Mouse (Mus musculus): ENCODE data around the gene Nmnat2. TPM values are rescaled to one million over a fixed set of nuclear protein-coding genes. Genes with fewer than 3 reads are reported as not detected.

Nmnat2 gene
- total and polyA plus RNA-seq, 2 experiments from 2014 or later = 70.5 to 120 TPM

GRCm38 (mm10) chr1:153097017-153097675 lies 142.4 kb downstream of the Nmnat2 start:
- TF ChIP-seq CTCF (IDR thresholded peaks at IDR 0.05; ENCODE audit: low read depth) = no peak
- Histone ChIP-seq H3K9me3 (ENCODE audit: low read length) (no peaks in the 10 kb centered on the region), H3K27ac (no peak overlapping the region), H3K4me3 (ENCODE audit: low read length) (no peak overlapping the region), H3K4me1 (ENCODE audit: insufficient read depth, low read length) (no peaks in the 10 kb centered on the region), H3K4me2 (ENCODE audit: low read depth, low read length) (no peak overlapping the region), H3K9ac (replicated peaks; ENCODE audit: low read length) (no peak overlapping the region), H3K36me3 (ENCODE audit: insufficient read depth, low read length) (no peaks in the 10 kb centered on the region), H3K27me3 (ENCODE audit: insufficient read depth, low read length) (no peaks in the 10 kb centered on the region)
- ATAC-seq = no peak
- no peak for DNase-seq (ENCODE audit: low spot score)
- WGBS = 95% methylated on average over 6 of the region's 6 CpGs

GRCm38 (mm10) chr1:153098586-153098985 lies 143.8 kb downstream of the Nmnat2 start:
- Histone ChIP-seq H3K9ac (replicated peaks; ENCODE audit: low read length) (no peak overlapping the region), H3K27ac (no peak overlapping the region), H3K27me3 (ENCODE audit: insufficient read depth, low read length) (no peaks in the 10 kb centered on the region), H3K4me2 (ENCODE audit: low read depth, low read length) (no peak overlapping the region), H3K9me3 (ENCODE audit: low read length) (no peaks in the 10 kb centered on the region), H3K36me3 (ENCODE audit: insufficient read depth, low read length) (no peaks in the 10 kb centered on the region), H3K4me3 (ENCODE audit: low read length) (no peak overlapping the region), H3K4me1 (ENCODE audit: insufficient read depth, low read length) (no peaks in the 10 kb centered on the region)
- no peak for ATAC-seq
- TF ChIP-seq CTCF (IDR thresholded peaks at IDR 0.05; ENCODE audit: low read depth) = no peak
- 44% methylated on average over 11 of the region's 11 CpGs for WGBS
- DNase-seq (ENCODE audit: low spot score) = no peak

- no peak overlapping the region for H3K27ac ChIP-seq
- H3K4me2 ChIP-seq (ENCODE audit: low read depth, low read length) = no peak overlapping the region
- H3K36me3 ChIP-seq (ENCODE audit: insufficient read depth, low read length) = no peaks in the 10 kb centered on the region
- no peak overlapping the region for H3K9ac ChIP-seq (replicated peaks; ENCODE audit: low read length)
- H3K4me3 ChIP-seq (ENCODE audit: low read length) = no peak overlapping the region
- no peaks in the 10 kb centered on the region for H3K27me3 ChIP-seq (ENCODE audit: insufficient read depth, low read length)
- DNase-seq (ENCODE audit: low spot score) = no peak
- no peaks in the 10 kb centered on the region for H3K4me1 ChIP-seq (ENCODE audit: insufficient read depth, low read length)
- 62% methylated on average over 9 of the region's 9 CpGs for WGBS
- no peak for ATAC-seq
- no peaks in the 10 kb centered on the region for H3K9me3 ChIP-seq (ENCODE audit: low read length)
- no peak for TF ChIP-seq CTCF (IDR thresholded peaks at IDR 0.05; ENCODE audit: low read depth)
Observed at GRCm38 (mm10) chr1:153100912-153101311, 146.1 kb downstream of the Nmnat2 start.

- peak; percentile 75 for TF ChIP-seq CTCF (IDR thresholded peaks at IDR 0.05; ENCODE audit: low read depth)
- ATAC-seq (0 out of 2 replicates have a peak, but pooled peaks have one; percentile 46), DNase-seq (ENCODE audit: low spot score) (peak; percentile 67)
- Histone ChIP-seq H3K27ac (no peak overlapping the region), H3K4me3 (ENCODE audit: low read length) (no peak overlapping the region), H3K9me3 (ENCODE audit: low read length) (no peaks in the 10 kb centered on the region), H3K4me1 (ENCODE audit: insufficient read depth, low read length) (no peaks in the 10 kb centered on the region), H3K9ac (replicated peaks; ENCODE audit: low read length) (no peak overlapping the region), H3K27me3 (ENCODE audit: insufficient read depth, low read length) (no peaks in the 10 kb centered on the region), H3K36me3 (ENCODE audit: insufficient read depth, low read length) (no peaks in the 10 kb centered on the region), H3K4me2 (ENCODE audit: low read depth, low read length) (no peak overlapping the region)
- WGBS = 43% methylated on average over 9 of the region's 9 CpGs
Observed at GRCm38 (mm10) chr1:153101327-153101880, 146.6 kb downstream of the Nmnat2 start.

- Histone ChIP-seq H3K9ac (replicated peaks; ENCODE audit: low read length) (no peak overlapping the region), H3K9me3 (ENCODE audit: low read length) (no peaks in the 10 kb centered on the region), H3K4me2 (ENCODE audit: low read depth, low read length) (no peak overlapping the region), H3K36me3 (ENCODE audit: insufficient read depth, low read length) (no peaks in the 10 kb centered on the region), H3K27ac (no peak overlapping the region), H3K4me3 (ENCODE audit: low read length) (no peak overlapping the region), H3K4me1 (ENCODE audit: insufficient read depth, low read length) (peaks cover 2% of the 10 kb centered on the region; the same call in 1 of the 2 replicates), H3K27me3 (ENCODE audit: insufficient read depth, low read length) (no peaks in the 10 kb centered on the region)
- TF ChIP-seq CTCF (IDR thresholded peaks at IDR 0.05; ENCODE audit: low read depth) = no peak
- DNase-seq (ENCODE audit: low spot score) (peak; percentile 36), ATAC-seq (no peak)
- 90% methylated on average over 17 of the region's 17 CpGs for WGBS
Observed at GRCm38 (mm10) chr1:153102296-153103185, 147.7 kb downstream of the Nmnat2 start.

GRCm38 (mm10) chr1:153103186-153103554 lies 148.4 kb downstream of the Nmnat2 start:
- Histone ChIP-seq H3K4me1 (ENCODE audit: insufficient read depth, low read length) (peaks cover 4% of the 10 kb centered on the region; the same call in 1 of the 2 replicates), H3K9ac (replicated peaks; ENCODE audit: low read length) (no peak overlapping the region), H3K9me3 (ENCODE audit: low read length) (no peaks in the 10 kb centered on the region), H3K4me3 (ENCODE audit: low read length) (no peak overlapping the region), H3K27me3 (ENCODE audit: insufficient read depth, low read length) (no peaks in the 10 kb centered on the region), H3K27ac (no peak overlapping the region), H3K4me2 (ENCODE audit: low read depth, low read length) (no peak overlapping the region), H3K36me3 (ENCODE audit: insufficient read depth, low read length) (no peaks in the 10 kb centered on the region)
- DNase-seq (ENCODE audit: low spot score) (no peak), ATAC-seq (no peak)
- WGBS = over 99% methylated on average over 7 of the region's 8 CpGs
- TF ChIP-seq CTCF (IDR thresholded peaks at IDR 0.05; ENCODE audit: low read depth) = no peak
